Mouse (Mus musculus) MEL (cell line): ENCODE results near the gene Gpbar1. TPM values are rescaled to one million over a fixed set of nuclear protein-coding genes. Genes with fewer than 3 reads are reported as not detected.

ENCODE experiments used
- DNase-seq: peaks from one replicate; pipeline ENCODE4 v3.0.0; 2011; ENCODE audit warnings: low read depth, low spot score
- H3K27ac ChIP-seq: 2 replicates; pipeline ENCODE4 v1.5.1; 2012; ENCODE audit warnings: low read depth, mild to moderate bottlenecking, control low read depth, low read length, moderate library complexity; ENCODE audit not compliant: control insufficient read depth
- H3K27me3 ChIP-seq, 2 experiments: fragments of 150-350 bp in 1 of 2; sonication (generic) in 1 of 2; 2 replicates each; pipeline ENCODE4 v1.6.1; 2012; ENCODE audit warnings: low read length in 2 of 2, mild to moderate bottlenecking in 2 of 2, improper control_type of control experiment in 1 of 2, moderate library complexity in 1 of 2; ENCODE audit not compliant: insufficient read depth in 2 of 2, control insufficient read depth in 1 of 2
- H3K36me3 ChIP-seq, 2 experiments: 2 replicates each; pipeline ENCODE4 v1.6.1; 2012 to 2014; ENCODE audit warnings: low read length in 2 of 2, improper control_type of control experiment in 1 of 2, inconsistent platforms in 1 of 2, mild to moderate bottlenecking in 1 of 2; ENCODE audit not compliant: insufficient read depth in 2 of 2, control insufficient read depth in 1 of 2
- H3K4me1 ChIP-seq, 2 experiments: fragments of 150-350 bp in 1 of 2; sonication (generic) in 1 of 2; 2 replicates each; pipeline ENCODE4 v1.6.1; 2012; ENCODE audit warnings: low read length in 2 of 2, improper control_type of control experiment in 1 of 2, mild to moderate bottlenecking in 1 of 2; ENCODE audit not compliant: insufficient read depth in 2 of 2, control insufficient read depth in 1 of 2
- H3K4me3 ChIP-seq, 2 experiments: fragments of 150-350 bp in 1 of 2; sonication (generic) in 1 of 2; 2 replicates each; pipeline ENCODE4 v1.5.1; 2012; ENCODE audit warnings: low read depth in 2 of 2, low read length in 2 of 2, mild to moderate bottlenecking in 2 of 2, moderate library complexity in 2 of 2, control low read depth in 1 of 2, improper control_type of control experiment in 1 of 2; ENCODE audit not compliant: control insufficient read depth in 1 of 2, insufficient read depth in 1 of 2
- H3K79me2 ChIP-seq: 2 replicates; pipeline ENCODE4 v1.6.1; 2012; ENCODE audit warnings: mild to moderate bottlenecking, low read length, moderate library complexity; ENCODE audit not compliant: control insufficient read depth, poor library complexity, insufficient read depth
- H3K9ac ChIP-seq: 2 replicates; pipeline ENCODE4 v1.6.1; 2012; ENCODE audit warnings: low read depth, mild to moderate bottlenecking, control low read depth, low read length, moderate library complexity; ENCODE audit not compliant: control insufficient read depth, poor library complexity, severe bottlenecking
- H3K9me3 ChIP-seq: fragments of 150-350 bp; sonication (generic); replicated peaks from 2 replicates; pipeline ENCODE4 v1.6.1; 2012; ENCODE audit warnings: mild to moderate bottlenecking, low read length, improper control_type of control experiment, moderate library complexity; ENCODE audit not compliant: insufficient read depth
- CTCF ChIP-seq, 3 experiments: IDR thresholded peaks in 2 of 3; conservative IDR thresholded peaks in 1 of 3; 2 replicates each; pipeline ENCODE4 v1.5.1; 2011 to 2012; ENCODE audit warnings: low read length in 3 of 3, low read depth in 2 of 3, mild to moderate bottlenecking in 2 of 3, improper control_type of control experiment in 1 of 3, inconsistent platforms in 1 of 3, mixed read lengths in 1 of 3, moderate library complexity in 1 of 3; ENCODE audit not compliant: control insufficient read depth in 1 of 3, insufficient read depth in 1 of 3, poor library complexity in 1 of 3, severe bottlenecking in 1 of 3
- GATA1 ChIP-seq: IDR thresholded peaks from 2 replicates; pipeline ENCODE4 v1.6.1; 2011; ENCODE audit warnings: low read depth, low read length, improper control_type of control experiment
- HCFC1 ChIP-seq: IDR thresholded peaks from 2 replicates; pipeline ENCODE4 v1.6.1; 2012; ENCODE audit warnings: low read depth, mild to moderate bottlenecking, inconsistent platforms, low read length, improper control_type of control experiment, moderate library complexity
- KAT2A ChIP-seq: conservative IDR thresholded peaks from 2 replicates; pipeline ENCODE4 v1.6.1; 2012; ENCODE audit warnings: low read depth, low read length, improper control_type of control experiment, inconsistent platforms
- MAFK ChIP-seq: IDR thresholded peaks from 2 replicates; pipeline ENCODE4 v1.6.1; 2011; ENCODE audit warnings: low read depth, mild to moderate bottlenecking, low read length, improper control_type of control experiment, borderline replicate concordance
- MAZ ChIP-seq: IDR thresholded peaks from 2 replicates; pipeline ENCODE4 v1.6.1; 2012; ENCODE audit warnings: low read depth, mild to moderate bottlenecking, inconsistent platforms, low read length, improper control_type of control experiment
- MXI1 ChIP-seq: IDR thresholded peaks from 2 replicates; pipeline ENCODE4 v1.6.1; 2011; ENCODE audit warnings: mild to moderate bottlenecking, low read depth, low read length, improper control_type of control experiment
- MYB ChIP-seq: IDR thresholded peaks from 2 replicates; pipeline ENCODE4 v1.6.1; 2011; ENCODE audit warnings: mild to moderate bottlenecking, low read depth, low read length, improper control_type of control experiment
- MYC ChIP-seq: IDR thresholded peaks from 2 replicates; pipeline ENCODE4 v1.6.1; 2011; ENCODE audit warnings: low read depth, mild to moderate bottlenecking, low read length, improper control_type of control experiment, moderate library complexity
- NELFE ChIP-seq: IDR thresholded peaks from 2 replicates; pipeline ENCODE4 v1.6.1; 2011; ENCODE audit warnings: low read depth, low read length, improper control_type of control experiment
- NRF1 ChIP-seq: IDR thresholded peaks from 2 replicates; pipeline ENCODE4 v1.6.1; 2014; ENCODE audit warnings: low read depth, mild to moderate bottlenecking, inconsistent platforms, low read length, improper control_type of control experiment, moderate library complexity; ENCODE audit not compliant: poor library complexity, insufficient read depth, severe bottlenecking
- POLR2A ChIP-seq, 2 experiments: IDR thresholded peaks; 2 replicates each; pipeline ENCODE4 v1.6.1; 2011 to 2012; ENCODE audit warnings: low read length in 2 of 2, mild to moderate bottlenecking in 2 of 2, control low read depth in 1 of 2, improper control_type of control experiment in 1 of 2, low read depth in 1 of 2, moderate library complexity in 1 of 2; ENCODE audit not compliant: control insufficient read depth in 1 of 2, insufficient read depth in 1 of 2, poor library complexity in 1 of 2
- POLR2AphosphoS2 ChIP-seq: IDR thresholded peaks from 2 replicates; pipeline ENCODE4 v1.6.1; 2011; ENCODE audit warnings: low read length, improper control_type of control experiment
- SIN3A ChIP-seq: IDR thresholded peaks from 2 replicates; pipeline ENCODE4 v1.6.1; 2012; ENCODE audit warnings: low read length, improper control_type of control experiment, inconsistent platforms
- SMC3 ChIP-seq: IDR thresholded peaks from 2 replicates; pipeline ENCODE4 v1.6.1; 2011; ENCODE audit warnings: low read depth, low read length, improper control_type of control experiment
- TAL1 ChIP-seq: IDR thresholded peaks from 2 replicates; pipeline ENCODE4 v1.6.1; 2012; ENCODE audit warnings: mild to moderate bottlenecking, inconsistent platforms, low read length, moderate library complexity, mixed read lengths
- TBP ChIP-seq: IDR thresholded peaks from 2 replicates; pipeline ENCODE4 v1.8.0; 2011; ENCODE audit warnings: low read depth, low read length, improper control_type of control experiment
- TCF12 ChIP-seq: IDR thresholded peaks from 2 replicates; pipeline ENCODE4 v1.6.1; 2014; ENCODE audit warnings: low read depth, mild to moderate bottlenecking, inconsistent platforms, low read length, improper control_type of control experiment, moderate library complexity
- USF2 ChIP-seq, 2 experiments: IDR thresholded peaks; 2 replicates each; pipeline ENCODE4 v1.6.1; 2011 to 2012; ENCODE audit warnings: improper control_type of control experiment in 2 of 2, low read length in 2 of 2, borderline replicate concordance in 1 of 2, inconsistent platforms in 1 of 2, low read depth in 1 of 2, mild to moderate bottlenecking in 1 of 2; ENCODE audit not compliant: insufficient read depth in 1 of 2
- ZMIZ1 ChIP-seq: IDR thresholded peaks from 2 replicates; pipeline ENCODE4 v1.6.1; 2012; ENCODE audit warnings: low read depth, mild to moderate bottlenecking, inconsistent platforms, low read length, improper control_type of control experiment, moderate library complexity
- polyA plus RNA-seq, 2 experiments: library from polyadenylated mRNA; stranded (reverse) in 1 of 2; unstranded in 1 of 2; fragments of >175 nt in 1 of 2; fragments of >200 nt in 1 of 2; gene quantifications; 2 replicates each; pipeline versions ENCODE4 v1.2.1 to v1.2.4; 2012; ENCODE audit warnings: low replicate concordance in 2 of 2, low read depth in 1 of 2; ENCODE audit not compliant: insufficient read length in 2 of 2, insufficient read depth in 1 of 2, missing spikeins in 1 of 2
- total RNA-seq: library from RNA; depleted of rRNA; stranded (reverse); fragments of 300-350 nt; gene quantifications from 2 replicates; pipeline ENCODE4 v1.2.3, GENCODE M21; 2012

Gene Gpbar1
- total and polyA plus RNA-seq, 3 experiments = not detected

- TF ChIP-seq MAZ (no peak), KAT2A (no peak), TBP (0 out of 2 replicates have a peak, but pooled peaks have one; percentile 6)
- TF ChIP-seq, all 39 proteins: peak for 1
- no peak for DNase-seq
- H3K9ac ChIP-seq = peak overlapping the region; percentile 59
- peaks cover 9 to 26% of the 10 kb centered on the region in 2 experiments for H3K4me1 ChIP-seq
- H3K36me3 ChIP-seq = peaks cover 2 to 48% of the 10 kb centered on the region in 2 experiments
- H3K27me3 ChIP-seq = no peaks in the 10 kb centered on the region
- peak overlapping the region; percentile 97 for H3K27ac ChIP-seq
- H3K79me2 ChIP-seq = peaks cover 77% of the 10 kb centered on the region
- H3K4me3 ChIP-seq = peak overlapping the region; percentile 27 to 56
- H3K9me3 ChIP-seq = no peaks in the 10 kb centered on the region
Measured at GRCm38 (mm10) chr1:74239618-74240017, 38.7 kb upstream of the Gpbar1 start.

- DNase-seq = no peak
- Histone ChIP-seq H3K36me3 (peaks cover 2 to 54% of the 10 kb centered on the region in 2 experiments), H3K4me1 (peaks cover 9 to 27% of the 10 kb centered on the region in 2 experiments), H3K9me3 (no peaks in the 10 kb centered on the region), H3K79me2 (peaks cover 83% of the 10 kb centered on the region), H3K4me3 (no peak overlapping the region), H3K27me3 (no peaks in the 10 kb centered on the region), H3K9ac (no peak overlapping the region; the same call in 1 of the 2 replicates), H3K27ac (peak overlapping the region; percentile 2; the same call in 1 of the 2 replicates)
- TF ChIP-seq SMC3 (no peak), GATA1 (0 out of 2 replicates have a peak, but pooled peaks have one; percentile 12)
- TF ChIP-seq, all 39 proteins: peak for 1
Measured at GRCm38 (mm10) chr1:74240311-74240710, 38.0 kb upstream of the Gpbar1 start.

GRCm38 (mm10) chr1:74240832-74241231, 37.5 kb upstream of the Gpbar1 start:
- H3K27ac ChIP-seq = no peak overlapping the region
- TF ChIP-seq MYC (no peak), TAL1 (peak; percentile 59), GATA1 (peak; percentile 61; the same call in 1 of the 2 replicates)
- peaks cover 2 to 54% of the 10 kb centered on the region in 2 experiments for H3K36me3 ChIP-seq
- H3K79me2 ChIP-seq = peaks cover 88% of the 10 kb centered on the region
- H3K4me3 ChIP-seq = no peak overlapping the region
- no peak for DNase-seq
- H3K4me1 ChIP-seq = peaks cover 9 to 23% of the 10 kb centered on the region in 2 experiments
- H3K9me3 ChIP-seq = no peaks in the 10 kb centered on the region
- no peaks in the 10 kb centered on the region for H3K27me3 ChIP-seq
- H3K9ac ChIP-seq = no peak overlapping the region

- Histone ChIP-seq H3K4me1 (peaks cover 17 to 23% of the 10 kb centered on the region in 2 experiments), H3K4me3 (no peak overlapping the region), H3K79me2 (peaks cover 57% of the 10 kb centered on the region), H3K27me3 (no peaks in the 10 kb centered on the region), H3K36me3 (peaks cover 8 to 62% of the 10 kb centered on the region in 2 experiments), H3K27ac (no peak overlapping the region), H3K9ac (no peak overlapping the region), H3K9me3 (no peaks in the 10 kb centered on the region)
- DNase-seq = no peak
- TF ChIP-seq TCF12 = no peak
- TF ChIP-seq ZMIZ1 = no peak
- no peak for TF ChIP-seq SIN3A
- TF ChIP-seq CTCF (IDR thresholded peaks at IDR 0.05 in 2 of 3, conservative IDR thresholded peaks at IDR 0.05 in 1 of 3; ENCODE audit: control insufficient read depth in 1 of 3, insufficient read depth in 1 of 3, low read depth in 2 of 3, low read length in 3 of 3, poor library complexity in 1 of 3, severe bottlenecking in 1 of 3) = no peak
- no peak for TF ChIP-seq POLR2A (IDR thresholded peaks at IDR 0.05; ENCODE audit: control insufficient read depth in 1 of 2, insufficient read depth in 1 of 2, low read depth in 1 of 2, low read length in 2 of 2, poor library complexity in 1 of 2)
- TF ChIP-seq MYC = no peak
- no peak for TF ChIP-seq POLR2AphosphoS2
- no peak for TF ChIP-seq MAFK
- no peak for TF ChIP-seq MYB
- TF ChIP-seq USF2 (IDR thresholded peaks at IDR 0.05; ENCODE audit: borderline replicate concordance in 1 of 2, insufficient read depth in 1 of 2, low read depth in 1 of 2, low read length in 2 of 2) = no peak
- no peak for TF ChIP-seq KAT2A
- no peak for TF ChIP-seq HCFC1
- no peak for TF ChIP-seq NELFE
- TF ChIP-seq MXI1 = no peak
- TF ChIP-seq NRF1 = no peak
Measured at GRCm38 (mm10) chr1:74245525-74245924, 32.8 kb upstream of the Gpbar1 start.
